Mouse (Mus musculus): ENCODE results near the gene Mbnl2. TPM values are rescaled to one million over a fixed set of nuclear protein-coding genes. Genes with fewer than 3 reads are reported as not detected.

Mbnl2 gene
- polyA plus RNA-seq, 1 experiment: 64.4 TPM

GRCm38 (mm10) chr14:120322041-120322440 lies 46.6 kb downstream of the Mbnl2 start:
- Histone ChIP-seq H3K36me3 (ENCODE audit: control insufficient read depth, insufficient read depth, low read length) (no peaks in the 10 kb centered on the region), H3K4me3 (ENCODE audit: control insufficient read depth, insufficient read depth, low read length) (no peak overlapping the region), H3K27ac (ENCODE audit: control insufficient read depth, insufficient read depth, low read length) (no peak overlapping the region), H3K4me1 (replicated peaks; ENCODE audit: control insufficient read depth, insufficient read depth, low read length) (peaks cover 24% of the 10 kb centered on the region), H3K27me3 (ENCODE audit: control insufficient read depth, insufficient read depth, low read length) (no peaks in the 10 kb centered on the region)
- TF ChIP-seq CTCF (IDR thresholded peaks at IDR 0.05; ENCODE audit: borderline replicate concordance, control insufficient read depth, extremely low read depth, insufficient read depth, low read length, poor library complexity): no peak
- TF ChIP-seq POLR2A (IDR thresholded peaks at IDR 0.05; ENCODE audit: control insufficient read depth, extremely low read depth, insufficient read depth, low read length, poor library complexity): no peak
- no peak for DNase-seq
- 93% methylated on average over 8 of the region's 8 CpGs for WGBS

DNA sequence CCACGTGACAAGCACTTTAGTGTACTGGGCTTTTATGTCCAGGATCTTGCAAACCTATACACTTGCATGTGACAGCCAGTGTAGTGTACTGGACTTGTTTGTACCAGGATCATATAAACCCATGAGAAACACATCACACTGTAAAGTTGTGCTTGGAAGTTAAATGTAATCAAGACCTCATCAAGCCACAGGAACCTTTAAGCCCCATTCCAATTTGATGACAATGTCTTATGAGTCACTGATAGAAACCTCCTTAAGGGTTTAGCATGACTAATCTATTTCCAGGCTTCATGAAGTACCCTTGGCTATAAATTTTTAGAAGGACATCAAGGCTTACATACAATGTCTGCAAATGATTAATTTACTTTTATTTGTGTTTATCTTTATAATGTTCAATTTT lies 47.6 kb downstream of the Mbnl2 start:
- no peak overlapping the region for H3K27ac ChIP-seq (ENCODE audit: control insufficient read depth, insufficient read depth, low read length)
- H3K27me3 ChIP-seq (ENCODE audit: control insufficient read depth, insufficient read depth, low read length): no peaks in the 10 kb centered on the region
- H3K4me1 ChIP-seq (replicated peaks; ENCODE audit: control insufficient read depth, insufficient read depth, low read length): peaks cover 24% of the 10 kb centered on the region
- DNase-seq: no peak
- H3K36me3 ChIP-seq (ENCODE audit: control insufficient read depth, insufficient read depth, low read length): no peaks in the 10 kb centered on the region
- WGBS: 90% methylated on average over 1 of the region's 1 CpGs
- H3K4me3 ChIP-seq (ENCODE audit: control insufficient read depth, insufficient read depth, low read length): no peak overlapping the region
- TF ChIP-seq POLR2A (IDR thresholded peaks at IDR 0.05; ENCODE audit: control insufficient read depth, extremely low read depth, insufficient read depth, low read length, poor library complexity) (no peak), CTCF (IDR thresholded peaks at IDR 0.05; ENCODE audit: borderline replicate concordance, control insufficient read depth, extremely low read depth, insufficient read depth, low read length, poor library complexity) (no peak)

GRCm38 (mm10) chr14:120324061-120324791 lies 48.8 kb downstream of the Mbnl2 start:
- 65% methylated on average over 8 of the region's 8 CpGs for WGBS
- DNase-seq: no peak
- H3K36me3 ChIP-seq (ENCODE audit: control insufficient read depth, insufficient read depth, low read length): no peaks in the 10 kb centered on the region
- H3K27me3 ChIP-seq (ENCODE audit: control insufficient read depth, insufficient read depth, low read length): no peaks in the 10 kb centered on the region
- no peak overlapping the region for H3K4me3 ChIP-seq (ENCODE audit: control insufficient read depth, insufficient read depth, low read length)
- TF ChIP-seq CTCF (IDR thresholded peaks at IDR 0.05; ENCODE audit: borderline replicate concordance, control insufficient read depth, extremely low read depth, insufficient read depth, low read length, poor library complexity): no peak
- no peak for TF ChIP-seq POLR2A (IDR thresholded peaks at IDR 0.05; ENCODE audit: control insufficient read depth, extremely low read depth, insufficient read depth, low read length, poor library complexity)
- peaks cover 16% of the 10 kb centered on the region for H3K4me1 ChIP-seq (replicated peaks; ENCODE audit: control insufficient read depth, insufficient read depth, low read length)
- H3K27ac ChIP-seq (ENCODE audit: control insufficient read depth, insufficient read depth, low read length): no peak overlapping the region

GRCm38 (mm10) chr14:120324883-120325480 lies 49.5 kb downstream of the Mbnl2 start:
- DNase-seq: no peak
- Histone ChIP-seq H3K27ac (ENCODE audit: control insufficient read depth, insufficient read depth, low read length) (no peak overlapping the region; the same call in 1 of the 2 replicates), H3K27me3 (ENCODE audit: control insufficient read depth, insufficient read depth, low read length) (no peaks in the 10 kb centered on the region), H3K4me1 (replicated peaks; ENCODE audit: control insufficient read depth, insufficient read depth, low read length) (peaks cover 14% of the 10 kb centered on the region), H3K4me3 (ENCODE audit: control insufficient read depth, insufficient read depth, low read length) (no peak overlapping the region), H3K36me3 (ENCODE audit: control insufficient read depth, insufficient read depth, low read length) (no peaks in the 10 kb centered on the region)
- 69% methylated on average over 19 of the region's 19 CpGs for WGBS
- TF ChIP-seq POLR2A (IDR thresholded peaks at IDR 0.05; ENCODE audit: control insufficient read depth, extremely low read depth, insufficient read depth, low read length, poor library complexity) (no peak), CTCF (IDR thresholded peaks at IDR 0.05; ENCODE audit: borderline replicate concordance, control insufficient read depth, extremely low read depth, insufficient read depth, low read length, poor library complexity) (no peak)

DNA sequence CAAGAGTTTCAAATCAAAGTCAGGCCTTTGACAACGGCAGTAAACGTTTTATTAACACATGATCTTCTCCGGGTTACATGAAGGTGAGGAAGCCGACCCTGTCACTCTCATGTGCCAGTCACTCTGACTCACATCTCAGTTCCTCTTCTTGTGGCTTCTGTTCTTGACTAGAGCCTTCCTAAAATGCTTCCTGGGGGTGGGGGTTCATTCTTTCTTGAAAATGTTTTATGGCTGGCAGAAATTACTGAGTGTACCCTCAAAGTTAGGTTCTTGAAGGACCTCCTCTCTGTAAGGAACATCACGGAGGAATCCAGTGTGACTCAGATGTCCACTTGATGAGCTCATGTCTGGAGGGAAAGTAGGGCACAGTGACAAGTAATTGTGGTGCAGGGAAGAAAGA lies 50.2 kb downstream of the Mbnl2 start:
- 20% methylated on average over 5 of the region's 5 CpGs for WGBS
- Histone ChIP-seq H3K36me3 (ENCODE audit: control insufficient read depth, insufficient read depth, low read length) (0 out of 2 replicates have a peak, but pooled peaks cover under 1% of the 10 kb centered on the region), H3K27me3 (ENCODE audit: control insufficient read depth, insufficient read depth, low read length) (no peaks in the 10 kb centered on the region), H3K4me1 (replicated peaks; ENCODE audit: control insufficient read depth, insufficient read depth, low read length) (peaks cover 14% of the 10 kb centered on the region), H3K4me3 (ENCODE audit: control insufficient read depth, insufficient read depth, low read length) (no peak overlapping the region), H3K27ac (ENCODE audit: control insufficient read depth, insufficient read depth, low read length) (no peak overlapping the region)
- TF ChIP-seq POLR2A (IDR thresholded peaks at IDR 0.05; ENCODE audit: control insufficient read depth, extremely low read depth, insufficient read depth, low read length, poor library complexity) (no peak), CTCF (IDR thresholded peaks at IDR 0.05; ENCODE audit: borderline replicate concordance, control insufficient read depth, extremely low read depth, insufficient read depth, low read length, poor library complexity) (no peak)
- no peak for DNase-seq

DNA sequence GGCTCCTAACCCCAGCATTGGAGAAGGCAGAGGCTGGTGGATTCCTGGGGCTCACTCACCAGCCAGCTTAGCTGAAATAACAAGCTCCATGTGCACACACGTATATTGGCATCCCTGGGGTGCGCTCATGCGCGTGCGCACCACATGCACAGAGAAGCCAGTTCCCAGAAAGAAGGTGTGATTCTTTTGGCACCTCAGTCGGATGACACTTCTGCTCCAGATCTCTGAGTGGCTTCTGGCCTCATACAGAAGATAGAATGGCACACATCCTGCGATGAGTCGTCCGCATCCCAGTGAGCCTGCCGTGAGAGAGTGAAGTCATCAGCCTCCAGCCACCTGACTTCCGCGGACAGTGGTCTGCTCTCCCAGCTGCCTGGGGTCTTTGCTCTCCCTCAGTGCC lies 55.0 kb downstream of the Mbnl2 start:
- 0 out of 2 replicates have a peak, but pooled peaks cover 3% of the 10 kb centered on the region for H3K36me3 ChIP-seq (ENCODE audit: control insufficient read depth, insufficient read depth, low read length)
- H3K27me3 ChIP-seq (ENCODE audit: control insufficient read depth, insufficient read depth, low read length): no peaks in the 10 kb centered on the region
- TF ChIP-seq POLR2A (IDR thresholded peaks at IDR 0.05; ENCODE audit: control insufficient read depth, extremely low read depth, insufficient read depth, low read length, poor library complexity) (no peak), CTCF (IDR thresholded peaks at IDR 0.05; ENCODE audit: borderline replicate concordance, control insufficient read depth, extremely low read depth, insufficient read depth, low read length, poor library complexity) (no peak)
- H3K4me3 ChIP-seq (ENCODE audit: control insufficient read depth, insufficient read depth, low read length): no peak overlapping the region
- WGBS: 94% methylated on average over 12 of the region's 12 CpGs
- DNase-seq: no peak
- no peak overlapping the region for H3K27ac ChIP-seq (ENCODE audit: control insufficient read depth, insufficient read depth, low read length)
- peaks cover 2% of the 10 kb centered on the region; the same call in 1 of the 2 replicates for H3K4me1 ChIP-seq (replicated peaks; ENCODE audit: control insufficient read depth, insufficient read depth, low read length)

Data from thymus, adult 2 months (tissue).